Mouse (Mus musculus) erythroid progenitor cell, adult 5-6 weeks (primary cell): Measurements from ENCODE around the gene Cdh23. TPM values are rescaled to one million over a fixed set of nuclear protein-coding genes. Genes with fewer than 3 reads are reported as not detected.
A peak's percentile ranks its signal among the peaks of the same experiment; 100 is the strongest.

ENCODE experiments used
- ATAC-seq: replicated peaks from 2 replicates; pipeline ENCODE4 v1.8.0; 2016; ENCODE audit warnings: moderate number of reproducible peaks, mild to moderate bottlenecking, moderate TSS enrichment, inconsistent platforms; ENCODE audit not compliant: poor library complexity, low FRiP score, severe bottlenecking
- total RNA-seq, 2 experiments: library from RNA; stranded (forward) in 1 of 2; stranded (reverse) in 1 of 2; fragments of 150-400 nt in 1 of 2; fragments of 186-747, 209-891 nt in 1 of 2; gene quantifications; 2 replicates each; pipeline versions ENCODE4 v1.2.3 to v1.2.4; 2015 to 2017; ENCODE audit warnings: low replicate concordance in 2 of 2

The Cdh23 gene
- total RNA-seq, 2 experiments from 2014 or later = not detected

- no peak for ATAC-seq
These were observed 42.6 kb downstream of the Cdh23 start for GRCm38 (mm10) chr10:60653675-60654074.

GRCm38 (mm10) chr10:60653106-60653505, 43.2 kb downstream of the Cdh23 start:
- no peak for ATAC-seq

- no peak for ATAC-seq
These were observed 52.1 kb downstream of the Cdh23 start for GRCm38 (mm10) chr10:60644079-60644641.

- ATAC-seq = no peak
These were observed 57.0 kb downstream of the Cdh23 start for GRCm38 (mm10) chr10:60639291-60639690.

GRCm38 (mm10) chr10:60635568-60636295, 60.6 kb downstream of the Cdh23 start:
- ATAC-seq = no peak

GRCm38 (mm10) chr10:60634391-60634790, 61.9 kb downstream of the Cdh23 start:
- ATAC-seq = no peak

GRCm38 (mm10) chr10:60626086-60626485, 70.2 kb downstream of the Cdh23 start:
- no peak for ATAC-seq

- ATAC-seq = no peak
These were observed 70.8 kb downstream of the Cdh23 start for GRCm38 (mm10) chr10:60625511-60625910.

GRCm38 (mm10) chr10:60624945-60625344, 71.3 kb downstream of the Cdh23 start:
- ATAC-seq = no peak

GRCm38 (mm10) chr10:60624217-60624708, 72.0 kb downstream of the Cdh23 start:
- no peak for ATAC-seq

- no peak for ATAC-seq
These were observed 73.5 kb downstream of the Cdh23 start for GRCm38 (mm10) chr10:60622836-60623235.

GRCm38 (mm10) chr10:60621470-60622170, 74.7 kb downstream of the Cdh23 start:
- no peak for ATAC-seq

- 0 out of 2 replicates have a peak, but pooled peaks have one; percentile 23 for ATAC-seq
These were observed 80.4 kb downstream of the Cdh23 start for GRCm38 (mm10) chr10:60615898-60616297.

GRCm38 (mm10) chr10:60612893-60613292, 83.4 kb downstream of the Cdh23 start:
- ATAC-seq = no peak

GRCm38 (mm10) chr10:60607166-60607565, 89.1 kb downstream of the Cdh23 start:
- no peak for ATAC-seq

- ATAC-seq = no peak
These were observed 89.6 kb downstream of the Cdh23 start for GRCm38 (mm10) chr10:60606661-60607060.

- ATAC-seq = no peak
These were observed 94.1 kb downstream of the Cdh23 start for GRCm38 (mm10) chr10:60602235-60602634.

GRCm38 (mm10) chr10:60595166-60595565, 101.1 kb downstream of the Cdh23 start:
- ATAC-seq = no peak

GRCm38 (mm10) chr10:60592881-60593575, 103.3 kb downstream of the Cdh23 start:
- no peak for ATAC-seq

GRCm38 (mm10) chr10:60591281-60591680, 105.0 kb downstream of the Cdh23 start:
- no peak for ATAC-seq
